Mouse (Mus musculus): ENCODE measurements around the gene Nrp2. TPM values are rescaled to one million over a fixed set of nuclear protein-coding genes. Genes with fewer than 3 reads are reported as not detected.

Nrp2 gene
- polyA plus RNA-seq, 1 experiment from 2014 or later: 43.8 TPM

- H3K36me3 ChIP-seq: no peaks in the 10 kb centered on the region
- no peak overlapping the region for H3K4me3 ChIP-seq
- peaks cover 19% of the 10 kb centered on the region for H3K4me1 ChIP-seq
- ATAC-seq (ENCODE audit: low FRiP score): no peak
- H3K27ac ChIP-seq: no peak overlapping the region
- H3K27me3 ChIP-seq: 0 out of 2 replicates have a peak, but pooled peaks cover 5% of the 10 kb centered on the region
- no peak overlapping the region for H3K9ac ChIP-seq
- 85% methylated on average over 6 of the region's 6 CpGs for WGBS
- no peaks in the 10 kb centered on the region for H3K9me3 ChIP-seq (replicated peaks)
- H3K4me2 ChIP-seq (replicated peaks): no peak overlapping the region
Measured at GRCm38 (mm10) chr1:62732036-62732435, 29.0 kb downstream of the Nrp2 start.

- Histone ChIP-seq H3K27me3 (peaks cover 7% of the 10 kb centered on the region; the same call in 1 of the 2 replicates), H3K36me3 (0 out of 2 replicates have a peak, but pooled peaks cover 5% of the 10 kb centered on the region), H3K4me3 (no peak overlapping the region), H3K9ac (no peak overlapping the region), H3K27ac (no peak overlapping the region), H3K4me1 (peaks cover 9% of the 10 kb centered on the region), H3K9me3 (replicated peaks) (no peaks in the 10 kb centered on the region), H3K4me2 (replicated peaks) (no peak overlapping the region)
- WGBS: 55% methylated on average over 5 of the region's 5 CpGs
- ATAC-seq (ENCODE audit: low FRiP score): no peak
Measured at GRCm38 (mm10) chr1:62734420-62734931, 31.4 kb downstream of the Nrp2 start.

GRCm38 (mm10) chr1:62734980-62735379 is 31.9 kb downstream of the Nrp2 start:
- 88% methylated on average over 4 of the region's 4 CpGs for WGBS
- H3K27ac ChIP-seq: no peak overlapping the region
- no peak overlapping the region for H3K4me2 ChIP-seq (replicated peaks)
- H3K9me3 ChIP-seq (replicated peaks): no peaks in the 10 kb centered on the region
- 0 out of 2 replicates have a peak, but pooled peaks cover 5% of the 10 kb centered on the region for H3K36me3 ChIP-seq
- peaks cover 12% of the 10 kb centered on the region; the same call in 1 of the 2 replicates for H3K27me3 ChIP-seq
- ATAC-seq (ENCODE audit: low FRiP score): no peak
- no peak overlapping the region for H3K9ac ChIP-seq
- no peak overlapping the region for H3K4me3 ChIP-seq
- H3K4me1 ChIP-seq: peaks cover 4% of the 10 kb centered on the region; the same call in 1 of the 2 replicates

- Histone ChIP-seq H3K4me3 (no peak overlapping the region), H3K4me1 (0 out of 2 replicates have a peak, but pooled peaks cover 3% of the 10 kb centered on the region), H3K27me3 (peaks cover 12% of the 10 kb centered on the region; the same call in 1 of the 2 replicates), H3K9me3 (replicated peaks) (no peaks in the 10 kb centered on the region), H3K9ac (no peak overlapping the region), H3K36me3 (0 out of 2 replicates have a peak, but pooled peaks cover 5% of the 10 kb centered on the region), H3K27ac (no peak overlapping the region), H3K4me2 (replicated peaks) (no peak overlapping the region)
- ATAC-seq (ENCODE audit: low FRiP score): no peak
- WGBS: 86% methylated on average over 4 of the region's 4 CpGs
Measured at GRCm38 (mm10) chr1:62735835-62736234, 32.8 kb downstream of the Nrp2 start.

- Histone ChIP-seq H3K4me3 (no peak overlapping the region), H3K27ac (no peak overlapping the region), H3K4me1 (0 out of 2 replicates have a peak, but pooled peaks cover 3% of the 10 kb centered on the region), H3K9ac (no peak overlapping the region), H3K4me2 (replicated peaks) (no peak overlapping the region), H3K36me3 (0 out of 2 replicates have a peak, but pooled peaks cover 5% of the 10 kb centered on the region), H3K27me3 (peaks cover 16% of the 10 kb centered on the region; the same call in 1 of the 2 replicates), H3K9me3 (replicated peaks) (no peaks in the 10 kb centered on the region)
- no peak for ATAC-seq (ENCODE audit: low FRiP score)
- 61% methylated on average over 8 of the region's 8 CpGs for WGBS
Measured at GRCm38 (mm10) chr1:62736455-62737012, 33.4 kb downstream of the Nrp2 start.

- Histone ChIP-seq H3K9ac (no peak overlapping the region), H3K9me3 (replicated peaks) (no peaks in the 10 kb centered on the region), H3K4me1 (peaks cover 11% of the 10 kb centered on the region), H3K27me3 (peaks cover 23% of the 10 kb centered on the region; the same call in 1 of the 2 replicates), H3K4me2 (replicated peaks) (no peak overlapping the region), H3K36me3 (0 out of 2 replicates have a peak, but pooled peaks cover 5% of the 10 kb centered on the region), H3K4me3 (no peak overlapping the region), H3K27ac (no peak overlapping the region)
- 78% methylated on average over 11 of the region's 11 CpGs for WGBS
- ATAC-seq (ENCODE audit: low FRiP score): no peak
Measured at GRCm38 (mm10) chr1:62738165-62738564, 35.1 kb downstream of the Nrp2 start.

- Histone ChIP-seq H3K4me3 (no peak overlapping the region), H3K36me3 (peaks cover 26% of the 10 kb centered on the region), H3K27ac (no peak overlapping the region), H3K27me3 (peaks cover 22% of the 10 kb centered on the region; the same call in 1 of the 2 replicates), H3K9me3 (replicated peaks) (no peaks in the 10 kb centered on the region), H3K4me1 (peaks cover 14% of the 10 kb centered on the region), H3K4me2 (replicated peaks) (no peak overlapping the region), H3K9ac (no peak overlapping the region)
- no peak for ATAC-seq (ENCODE audit: low FRiP score)
- WGBS: 26% methylated on average over 3 of the region's 3 CpGs
Measured at GRCm38 (mm10) chr1:62742092-62742491, 39.0 kb downstream of the Nrp2 start.

- Histone ChIP-seq H3K27ac (peak overlapping the region; percentile 31; the same call in 1 of the 2 replicates), H3K4me1 (peaks cover 13% of the 10 kb centered on the region), H3K4me2 (replicated peaks) (no peak overlapping the region), H3K36me3 (peaks cover 26% of the 10 kb centered on the region), H3K9ac (no peak overlapping the region), H3K4me3 (no peak overlapping the region), H3K27me3 (peaks cover 21% of the 10 kb centered on the region), H3K9me3 (replicated peaks) (no peaks in the 10 kb centered on the region)
- no peak for ATAC-seq (ENCODE audit: low FRiP score)
- WGBS: 18% methylated on average over 8 of the region's 8 CpGs
Measured at GRCm38 (mm10) chr1:62743064-62743694, 40.1 kb downstream of the Nrp2 start.

- Histone ChIP-seq H3K4me3 (no peak overlapping the region), H3K9me3 (replicated peaks) (no peaks in the 10 kb centered on the region), H3K4me1 (peaks cover 21% of the 10 kb centered on the region), H3K27me3 (peaks cover 28% of the 10 kb centered on the region), H3K36me3 (peaks cover 29% of the 10 kb centered on the region), H3K9ac (no peak overlapping the region), H3K4me2 (replicated peaks) (no peak overlapping the region), H3K27ac (no peak overlapping the region)
- 89% methylated on average over 8 of the region's 8 CpGs for WGBS
- ATAC-seq (ENCODE audit: low FRiP score): no peak
Measured at GRCm38 (mm10) chr1:62745889-62746288, 42.8 kb downstream of the Nrp2 start.

GRCm38 (mm10) chr1:62747421-62748111 is 44.5 kb downstream of the Nrp2 start:
- Histone ChIP-seq H3K4me2 (replicated peaks) (no peak overlapping the region), H3K36me3 (peaks cover 29% of the 10 kb centered on the region), H3K4me1 (peaks cover 32% of the 10 kb centered on the region), H3K9me3 (replicated peaks) (no peaks in the 10 kb centered on the region), H3K27me3 (peaks cover 18% of the 10 kb centered on the region), H3K9ac (no peak overlapping the region), H3K27ac (no peak overlapping the region), H3K4me3 (no peak overlapping the region)
- ATAC-seq (ENCODE audit: low FRiP score): no peak
- WGBS: 58% methylated on average over 10 of the region's 10 CpGs

GRCm38 (mm10) chr1:62748361-62748760 is 45.3 kb downstream of the Nrp2 start:
- Histone ChIP-seq H3K27me3 (peaks cover 18% of the 10 kb centered on the region), H3K9ac (no peak overlapping the region)
- no peak for ATAC-seq (ENCODE audit: low FRiP score)

GRCm38 (mm10) chr1:62749716-62750115 is 46.6 kb downstream of the Nrp2 start:
- Histone ChIP-seq H3K36me3 (peaks cover 23% of the 10 kb centered on the region), H3K27me3 (peaks cover 18% of the 10 kb centered on the region), H3K4me3 (no peak overlapping the region), H3K9me3 (replicated peaks) (no peaks in the 10 kb centered on the region), H3K4me2 (replicated peaks) (no peak overlapping the region), H3K4me1 (peaks cover 45% of the 10 kb centered on the region), H3K27ac (no peak overlapping the region), H3K9ac (no peak overlapping the region)
- ATAC-seq (ENCODE audit: low FRiP score): no peak
- WGBS: 70% methylated on average over 14 of the region's 14 CpGs

More at GRCm38 (mm10) chr1:62748361-62748760, 45.3 kb downstream of the Nrp2 start:
- no peaks in the 10 kb centered on the region for H3K9me3 ChIP-seq (replicated peaks)
- peaks cover 29% of the 10 kb centered on the region for H3K36me3 ChIP-seq
- WGBS: 63% methylated on average over 3 of the region's 3 CpGs
- H3K27ac ChIP-seq: no peak overlapping the region
- H3K4me1 ChIP-seq: peaks cover 36% of the 10 kb centered on the region
- no peak overlapping the region for H3K4me2 ChIP-seq (replicated peaks)
- no peak overlapping the region for H3K4me3 ChIP-seq
